Mouse (Mus musculus): ENCODE measurements around the gene Gm45062.

DNA sequence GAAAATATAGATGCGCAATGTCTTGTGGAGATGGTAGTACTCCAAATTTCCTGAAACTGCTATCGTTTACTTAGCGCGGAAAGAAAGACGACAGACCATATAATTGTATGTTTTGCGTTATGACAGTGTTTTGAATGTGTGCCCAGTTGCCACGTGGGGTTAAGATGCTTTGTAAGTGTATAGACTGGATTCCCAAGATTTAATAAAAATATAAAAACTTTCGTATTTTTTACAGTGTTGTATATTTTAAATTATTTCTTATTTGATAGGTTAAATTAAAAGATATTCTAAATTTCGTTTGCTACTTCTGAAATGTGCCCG, 49.4 kb upstream of the Gm45062 start:
- no peak for TF ChIP-seq HCFC1 (IDR thresholded peaks at IDR 0.05; ENCODE audit: borderline replicate concordance, insufficient read depth, low read length)
- TF ChIP-seq CHD2 (IDR thresholded peaks at IDR 0.05; ENCODE audit: low read depth, low read length) = no peak
- TF ChIP-seq ZC3H11A (IDR thresholded peaks at IDR 0.05; ENCODE audit: borderline replicate concordance, low read depth, low read length) = no peak
